Mouse (Mus musculus) brain, embryonic 14.5 days (tissue): ENCODE measurements around the gene Tfr2.

Experiments used
- CTCF ChIP-seq: fragments of 200-500 bp; IDR thresholded peaks from 2 replicates; pipeline ENCODE4 v1.5.1; 2012; ENCODE audit warnings: inconsistent platforms, mild to moderate bottlenecking, moderate library complexity, borderline replicate concordance; ENCODE audit not compliant: insufficient read depth, insufficient read length; ENCODE audit errors: extremely low read depth
- POLR2A ChIP-seq: fragments of 200-500 bp; IDR thresholded peaks from 2 replicates; pipeline ENCODE4 v1.6.1; 2012; ENCODE audit warnings: mild to moderate bottlenecking, inconsistent platforms, borderline replicate concordance; ENCODE audit not compliant: poor library complexity, insufficient read depth, insufficient read length, severe bottlenecking; ENCODE audit errors: extremely low read depth

- TF ChIP-seq CTCF (no peak), POLR2A (no peak)
These were observed 39.7 kb downstream of the Tfr2 start for GRCm38 (mm10) chr5:137609292-137609691.
